Mouse (Mus musculus) erythroblast, embryonic 14.5 days (primary cell): ENCODE results near the gene Col23a1.

Experiments used
- GATA1 ChIP-seq: IDR thresholded peaks from 2 replicates; pipeline ENCODE4 v1.6.1; 2012; ENCODE audit warnings: low read length, inconsistent platforms, mixed read lengths
- TAL1 ChIP-seq: IDR thresholded peaks from 3 replicates; pipeline ENCODE4 v1.6.1; 2012; ENCODE audit warnings: low read length, inconsistent platforms, mixed read lengths

DNA sequence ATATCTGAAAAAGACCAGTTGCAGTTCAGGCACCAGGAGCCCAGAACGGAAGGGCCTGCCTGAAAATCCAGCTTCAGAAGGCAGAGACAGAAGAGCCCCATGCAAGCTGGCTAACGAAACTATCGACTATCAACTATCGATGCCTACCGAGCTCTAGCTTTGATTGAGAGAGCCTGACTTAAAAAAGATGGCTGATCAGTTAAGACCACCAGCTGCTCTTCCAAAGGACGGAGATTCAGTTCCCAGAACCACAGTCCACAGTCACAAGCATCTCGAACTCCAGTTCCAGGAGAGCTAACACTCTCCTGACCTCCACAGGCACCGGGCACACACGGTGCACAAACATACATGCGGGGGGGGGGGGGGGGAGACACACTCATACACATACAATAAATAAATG, 264.9 kb downstream of the Col23a1 start:
- TF ChIP-seq TAL1, result no peak
- no peak for TF ChIP-seq GATA1
